Mouse (Mus musculus) small intestine, adult 2 months (tissue): ENCODE measurements around the gene Gm32802. TPM values are rescaled to one million over a fixed set of nuclear protein-coding genes. Genes with fewer than 3 reads are reported as not detected.
"Not testable (repeated sequence)": the region's sequence is repeated elsewhere in the genome, so short reads cannot be mapped to it uniquely, and the experiment has no call there.

ENCODE experiments used
- H3K27ac ChIP-seq: fragments of 200-500 bp; 2 replicates; pipeline ENCODE4 v1.5.1; 2012; ENCODE audit warnings: low read depth, low read length, control low read depth, inconsistent platforms; ENCODE audit not compliant: insufficient read depth
- H3K27me3 ChIP-seq: fragments of 200-500 bp; 2 replicates; pipeline ENCODE4 v1.6.1; 2012; ENCODE audit warnings: mild to moderate bottlenecking, moderate library complexity, low read length, inconsistent platforms; ENCODE audit not compliant: control insufficient read depth, insufficient read depth
- H3K36me3 ChIP-seq: fragments of 200-500 bp; 2 replicates; pipeline ENCODE4 v1.6.1; 2012; ENCODE audit warnings: mild to moderate bottlenecking, low read length, control low read depth, inconsistent platforms; ENCODE audit not compliant: control insufficient read depth, insufficient read depth
- H3K4me1 ChIP-seq: fragments of 200-500 bp; 2 replicates; pipeline ENCODE4 v1.6.1; 2012; ENCODE audit warnings: low read length, inconsistent platforms, mixed read lengths; ENCODE audit not compliant: control insufficient read depth, insufficient read depth, insufficient read length
- H3K4me3 ChIP-seq: fragments of 200-500 bp; 2 replicates; pipeline ENCODE4 v1.5.1; 2012; ENCODE audit warnings: low read depth, mild to moderate bottlenecking, control low read depth, inconsistent platforms, low read length, moderate library complexity
- CTCF ChIP-seq: fragments of 200-500 bp; IDR thresholded peaks from 2 replicates; pipeline ENCODE4 v1.5.1; 2012; ENCODE audit warnings: low read depth, mild to moderate bottlenecking, control low read depth, inconsistent platforms, low read length, moderate library complexity, mixed read lengths; ENCODE audit not compliant: insufficient replicate concordance, insufficient read length; ENCODE audit errors: extremely low read depth
- POLR2A ChIP-seq: fragments of 200-500 bp; IDR thresholded peaks from 2 replicates; pipeline ENCODE4 v1.6.1; 2012; ENCODE audit warnings: low read depth, mild to moderate bottlenecking, control low read depth, inconsistent platforms, low read length, moderate library complexity
- WGBS: fragments of 180-500 bp; shearing (Covaris S2); methylation state at CpG from one replicate; pipeline ENCODE4 v1.1.7; 2018; 5-methylcytosine and 5-hydroxymethylcytosine counted together
- polyA plus RNA-seq: library from polyadenylated mRNA; depleted of rRNA; stranded (reverse); fragments of >200 nt; gene quantifications from 2 replicates; pipeline ENCODE4 v1.2.3, GENCODE M21; 2012; rRNA removed

Gm32802 gene
- not detected in 2 replicates for polyA plus RNA-seq

DNA sequence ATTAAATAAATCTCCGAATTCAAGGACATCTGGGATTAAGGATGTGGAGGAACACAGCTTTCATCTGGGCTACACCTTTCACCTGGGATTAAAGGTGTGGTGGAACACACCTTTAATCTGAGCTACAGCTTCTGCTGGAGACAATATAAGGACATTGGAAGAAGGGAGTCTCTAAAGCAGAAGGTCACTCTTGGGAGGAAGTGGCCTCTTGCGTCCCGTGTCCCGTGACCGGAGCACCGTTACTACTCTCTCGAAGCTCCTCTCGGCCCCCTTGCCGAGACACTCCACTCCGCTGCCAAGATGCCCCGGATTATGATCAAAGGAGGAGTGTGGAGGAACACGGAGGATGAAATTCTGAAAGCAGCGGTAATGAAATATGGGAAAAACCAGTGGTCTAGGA is at the start of gene Gm32802:
Gene Gm32802 (plus strand): TSS at position 301 of the 400 bp plus-strand sequence.
- not testable (repeated sequence) for H3K36me3 ChIP-seq, H3K4me1 ChIP-seq, H3K4me3 ChIP-seq, H3K27me3 ChIP-seq, H3K27ac ChIP-seq
- no CpG with 5 or more reads among the region's 13 CpGs for WGBS

GRCm38 (mm10) chr10:118215719-118216393 is 42.6 kb upstream of the Gm32802 start:
- not testable (repeated sequence) for H3K4me3 ChIP-seq, H3K36me3 ChIP-seq, H3K27ac ChIP-seq, H3K27me3 ChIP-seq, H3K4me1 ChIP-seq
- WGBS: 69% methylated on average over 3 of the region's 4 CpGs

DNA sequence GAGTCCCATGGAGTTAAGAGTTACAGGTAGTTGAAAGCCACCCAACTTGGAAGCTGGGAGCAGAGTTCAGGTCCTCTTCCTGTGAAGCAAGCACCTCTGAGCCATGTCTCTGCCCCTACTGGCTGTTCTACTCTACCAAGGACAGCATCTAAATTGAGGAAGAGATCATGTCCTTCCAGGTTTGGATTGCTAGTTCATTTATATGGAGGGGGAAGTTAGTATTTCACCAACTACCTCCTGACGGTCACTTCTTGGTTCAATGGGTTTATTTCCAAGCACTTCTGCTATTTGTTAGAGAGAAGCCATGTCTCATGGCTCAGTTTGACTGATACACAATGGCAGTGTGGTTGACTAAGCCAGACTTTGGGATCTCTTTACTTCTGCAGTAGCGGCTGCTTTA is 30.9 kb upstream of the Gm32802 start:
- 92% methylated on average over 1 of the region's 2 CpGs for WGBS

GRCm38 (mm10) chr10:118232607-118233006 is 25.9 kb upstream of the Gm32802 start:
- not testable (repeated sequence) for H3K4me3 ChIP-seq, H3K36me3 ChIP-seq, H3K27ac ChIP-seq, H3K4me1 ChIP-seq, H3K27me3 ChIP-seq
- WGBS: 63% methylated on average over 2 of the region's 5 CpGs

More for the DNA sequence above, 30.9 kb upstream of the Gm32802 start:
- not testable (repeated sequence) for H3K27ac ChIP-seq, H3K4me3 ChIP-seq, H3K4me1 ChIP-seq, H3K27me3 ChIP-seq, H3K36me3 ChIP-seq

- WGBS: no CpG with 5 or more reads among the region's 13 CpGs
- not testable (repeated sequence) for H3K4me1 ChIP-seq, H3K27me3 ChIP-seq, H3K36me3 ChIP-seq, H3K4me3 ChIP-seq, H3K27ac ChIP-seq
Measured at GRCm38 (mm10) chr10:118240680-118241079, 17.8 kb upstream of the Gm32802 start, which contains the start of gene Gm32717. Gm32717 (minus strand) TSS chr10:118240780.

DNA sequence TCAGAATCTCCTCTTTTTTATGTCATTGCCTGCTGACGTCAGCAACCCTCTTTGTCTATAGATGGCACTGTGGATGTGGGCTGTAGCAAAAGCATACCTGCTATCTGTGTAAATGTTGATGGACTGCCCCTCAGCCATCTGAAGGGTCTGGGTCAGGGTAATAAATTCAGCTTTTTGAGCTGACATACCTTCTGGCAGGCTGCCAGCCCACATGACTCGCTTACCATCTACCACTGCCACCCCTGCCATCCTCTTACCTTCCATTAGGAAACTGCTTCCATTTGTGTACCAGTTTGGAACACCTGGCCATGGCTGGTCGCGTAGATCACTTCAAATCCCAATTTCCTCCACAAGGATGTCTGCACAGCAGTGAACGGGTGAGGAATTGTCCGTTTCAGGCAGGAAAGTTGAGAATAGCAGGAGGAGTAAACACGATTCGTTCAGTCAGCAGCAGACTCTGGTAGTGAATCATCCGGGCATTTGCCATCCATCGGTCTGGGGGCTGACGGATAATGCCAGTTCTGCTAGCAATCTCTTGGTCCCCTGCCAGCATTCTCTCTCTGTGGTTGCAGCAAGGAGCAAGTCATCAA is 9.4 kb upstream of the Gm32802 start:
- not testable (repeated sequence) for H3K27ac ChIP-seq, H3K4me1 ChIP-seq, H3K4me3 ChIP-seq, H3K36me3 ChIP-seq, H3K27me3 ChIP-seq
- WGBS: 69% methylated on average over 11 of the region's 11 CpGs

DNA sequence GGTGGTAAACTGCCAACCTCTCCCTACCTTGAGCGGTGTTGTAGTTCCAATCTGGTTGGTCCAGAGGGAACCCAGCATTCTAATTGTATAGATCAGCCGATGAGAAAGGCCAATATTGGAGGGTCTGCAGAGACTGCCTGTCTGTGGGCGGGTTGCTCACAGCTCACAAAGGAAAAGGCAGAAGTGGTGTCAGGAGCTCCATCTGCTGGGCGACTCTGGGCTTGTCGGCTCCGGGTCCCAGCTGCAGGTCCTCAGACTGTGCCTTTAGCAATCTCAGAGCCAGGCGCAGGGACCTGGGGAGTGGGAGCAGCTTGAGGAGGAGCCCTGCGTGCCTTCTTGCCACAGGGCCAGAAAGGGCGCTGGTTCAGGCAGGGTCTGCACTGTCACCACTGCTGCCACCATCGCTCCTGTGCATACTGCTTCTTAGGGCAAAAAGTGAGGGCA is 7.6 kb upstream of the Gm32802 start:
- 36% methylated on average over 10 of the region's 10 CpGs for WGBS
- no peaks in the 10 kb centered on the region; the same call in 1 of the 2 replicates for H3K27me3 ChIP-seq
- no peak overlapping the region for H3K4me3 ChIP-seq
- H3K4me1 ChIP-seq: no peaks in the 10 kb centered on the region
- no peak for TF ChIP-seq POLR2A
- TF ChIP-seq CTCF: no peak
- H3K36me3 ChIP-seq: no peaks in the 10 kb centered on the region
- no peak overlapping the region for H3K27ac ChIP-seq

DNA sequence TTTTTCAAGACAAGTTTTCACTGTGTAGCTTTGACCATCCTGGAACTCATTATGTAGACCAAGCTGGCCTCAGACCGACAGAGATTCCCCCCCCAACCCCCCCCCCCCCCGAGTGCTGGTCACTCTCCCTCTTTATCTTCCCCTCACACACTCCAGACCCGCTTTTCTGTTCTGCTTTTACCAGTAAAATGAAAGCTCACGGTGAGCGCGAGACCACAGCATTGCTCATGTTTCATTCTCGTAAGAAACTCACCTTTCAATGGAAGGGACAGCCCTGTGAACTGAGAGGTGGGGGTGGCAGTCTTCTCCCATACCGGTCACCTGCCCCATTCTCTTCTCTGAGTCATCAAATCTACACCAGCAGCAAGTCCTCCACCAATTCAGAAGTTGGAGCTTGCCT is 10.3 kb downstream of the Gm32802 start:
- not testable (repeated sequence) for H3K36me3 ChIP-seq, H3K27me3 ChIP-seq, H3K27ac ChIP-seq, H3K4me3 ChIP-seq, H3K4me1 ChIP-seq
- WGBS: 89% methylated on average over 1 of the region's 8 CpGs

- H3K4me3 ChIP-seq, H3K27me3 ChIP-seq, H3K36me3 ChIP-seq, H3K4me1 ChIP-seq, H3K27ac ChIP-seq: not testable (repeated sequence)
- 80% methylated on average over 1 of the region's 2 CpGs for WGBS
Measured at GRCm38 (mm10) chr10:118271416-118271815, 12.9 kb downstream of the Gm32802 start.

- H3K27me3 ChIP-seq, H3K4me3 ChIP-seq, H3K36me3 ChIP-seq, H3K27ac ChIP-seq, H3K4me1 ChIP-seq: not testable (repeated sequence)
- WGBS: no CpG with 5 or more reads among the region's 4 CpGs
Measured at GRCm38 (mm10) chr10:118278069-118278468, 19.6 kb downstream of the Gm32802 start.

GRCm38 (mm10) chr10:118282565-118282964 is 24.1 kb downstream of the Gm32802 start:
- H3K27ac ChIP-seq, H3K36me3 ChIP-seq, H3K4me3 ChIP-seq, H3K27me3 ChIP-seq, H3K4me1 ChIP-seq: not testable (repeated sequence)
- WGBS: 70% methylated on average over 7 of the region's 7 CpGs
